Mouse (Mus musculus): ENCODE results near the gene Fam129a. TPM values are rescaled to one million over a fixed set of nuclear protein-coding genes. Genes with fewer than 3 reads are reported as not detected.

Fam129a gene
- total RNA-seq, 2 experiments from 2014 or later = 1.4 to 2.1 TPM

DNA sequence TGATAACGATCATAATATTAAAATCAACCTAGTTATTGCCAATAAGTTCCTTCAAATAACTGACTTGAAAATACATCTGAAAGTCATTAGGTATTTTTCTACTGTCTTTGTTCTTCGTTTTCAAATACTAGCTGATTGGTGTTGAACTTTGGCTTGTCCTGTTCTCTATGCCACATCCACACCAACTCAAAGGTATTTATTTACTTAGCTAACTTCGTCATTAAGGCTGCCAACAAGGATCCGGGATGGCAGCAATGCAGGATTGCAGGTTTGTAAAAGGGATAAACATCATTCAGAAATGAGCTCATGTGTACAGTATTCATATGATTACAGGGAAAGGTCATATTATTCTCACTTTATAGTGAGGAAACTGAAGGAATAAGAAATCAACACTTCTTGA is 182.0 kb downstream of the Fam129a start:
- Histone ChIP-seq H3K4me3 (no peak overlapping the region), H3K27ac (no peak overlapping the region)
- TF ChIP-seq CTCF (IDR thresholded peaks at IDR 0.05) = no peak
- DNase-seq (ENCODE audit: extremely low spot score in 1 of 2, low spot score in 2 of 2) = no peak
- intact Hi-C loops (cut with DNase I) = loop anchor here (10.0 kb wide), 1 partner anchor 1358 kb away; the partner anchor contains the start of genes Odr4 and Tpr

DNA sequence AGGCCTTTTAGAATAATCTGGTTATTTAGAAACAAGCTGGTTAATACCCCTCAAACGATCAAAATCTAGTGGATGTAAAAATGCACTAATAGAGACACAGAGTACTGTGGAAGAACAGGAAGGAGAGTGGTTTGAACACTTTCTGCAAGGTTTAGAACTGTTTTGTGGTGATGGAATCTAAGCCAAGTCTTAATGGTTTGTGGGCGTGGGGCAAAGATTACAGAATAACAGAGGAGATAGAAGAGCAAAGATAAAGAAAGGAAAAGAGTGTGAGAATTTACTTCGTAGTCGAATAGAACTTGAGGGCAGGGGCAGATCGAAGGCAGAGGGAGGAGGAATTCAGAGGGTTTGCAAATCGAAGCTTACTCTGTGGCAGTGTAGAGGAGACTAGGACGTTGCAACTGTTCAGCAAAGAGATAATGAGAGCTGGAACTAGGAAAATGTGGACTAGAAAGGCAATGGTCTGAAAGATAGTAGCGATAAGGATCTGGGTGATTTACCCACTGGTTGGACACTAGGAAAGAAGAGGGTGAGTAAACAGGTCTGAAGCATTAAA is 182.5 kb downstream of the Fam129a start:
- no peak for DNase-seq (ENCODE audit: extremely low spot score in 1 of 2, low spot score in 2 of 2)
- Histone ChIP-seq H3K27ac (no peak overlapping the region), H3K4me3 (no peak overlapping the region)
- TF ChIP-seq CTCF (IDR thresholded peaks at IDR 0.05) = no peak
- intact Hi-C loops (cut with DNase I) = loop anchor here (10.0 kb wide), 1 partner anchor 1359 kb away; the partner anchor contains the start of genes Odr4 and Tpr

DNA sequence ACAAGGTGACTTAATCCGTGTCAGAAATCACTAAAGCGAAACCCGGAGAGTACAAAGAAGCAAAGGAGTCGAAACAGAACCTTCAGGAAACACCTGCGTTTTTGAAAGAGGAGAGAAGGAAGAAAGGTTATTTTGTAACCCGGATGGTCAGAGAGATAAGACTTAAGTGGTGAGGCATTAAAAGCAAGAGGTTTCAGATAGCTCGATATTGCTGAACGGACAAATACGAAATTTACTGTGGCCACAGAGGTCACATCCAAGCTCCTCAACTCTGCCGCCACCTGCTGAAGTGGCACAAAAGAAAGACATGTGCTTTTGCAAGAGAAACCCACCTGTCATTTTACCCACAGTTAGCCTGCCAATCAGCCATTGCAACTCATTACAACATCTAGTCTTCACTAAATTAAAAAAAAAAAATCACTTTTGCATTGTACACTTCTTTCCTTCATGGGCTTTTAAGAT is 183.1 kb downstream of the Fam129a start:
- Histone ChIP-seq H3K4me3 (peak overlapping the region; percentile 91), H3K27ac (no peak overlapping the region)
- TF ChIP-seq CTCF (IDR thresholded peaks at IDR 0.05) = no peak
- intact Hi-C loops (cut with DNase I) = loop anchor here (10.0 kb wide), 1 partner anchor 1359 kb away; the partner anchor contains the start of genes Odr4 and Tpr
- no peak for DNase-seq (ENCODE audit: extremely low spot score in 1 of 2, low spot score in 2 of 2)

DNA sequence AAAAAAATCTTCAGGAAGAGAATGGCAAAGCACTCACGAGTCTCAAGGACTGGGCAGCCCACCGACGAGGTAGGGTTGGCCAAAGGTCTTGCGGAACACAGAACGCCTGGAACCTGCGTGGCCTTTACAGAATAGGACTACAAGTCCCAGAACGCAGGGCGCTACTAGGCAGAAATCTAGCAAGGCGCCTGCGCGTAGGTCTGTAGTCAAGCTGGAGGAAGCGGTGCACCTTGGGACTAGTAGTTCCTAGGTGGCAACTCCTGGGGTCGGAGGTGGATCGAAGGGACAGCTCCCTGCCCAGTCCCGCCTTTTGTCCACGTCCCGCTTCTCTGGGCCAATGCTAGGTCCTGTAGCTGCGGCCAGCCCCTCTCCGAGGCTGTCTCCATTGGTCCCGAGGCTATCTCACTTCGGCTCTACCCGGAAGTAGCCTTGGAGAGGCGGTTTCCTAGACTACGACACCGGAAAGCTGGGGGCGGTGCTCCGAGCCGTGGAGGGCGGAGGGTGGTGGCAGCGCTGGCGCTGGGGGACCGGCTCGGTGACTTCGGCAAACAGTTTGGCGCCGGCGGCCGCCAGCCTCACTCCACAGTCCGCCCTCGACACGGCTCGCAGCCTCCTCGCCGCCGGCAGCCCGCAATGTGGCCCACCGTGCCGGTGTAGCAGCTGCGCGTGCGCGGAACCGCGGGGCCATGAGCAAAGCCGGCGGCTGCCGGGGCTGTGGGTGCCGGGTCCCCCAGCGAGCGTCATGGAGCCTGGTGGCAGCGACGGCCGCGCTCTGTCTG is 184.1 kb downstream of the Fam129a start, which contains the start of gene Edem3:
Gene Edem3, plus strand, starts transcription at position 491 of the 779 bp plus-strand sequence.
- TF ChIP-seq CTCF (IDR thresholded peaks at IDR 0.05) = no peak
- H3K27ac ChIP-seq = peak within 1 kb of the TSS; percentile 91
- intact Hi-C loops (cut with DNase I) = loop anchor here (1.0 to 10.0 kb wide), 2 partner anchors 254 to 1360 kb away; partner anchors contain the start of genes Odr4 and Tpr

DNA sequence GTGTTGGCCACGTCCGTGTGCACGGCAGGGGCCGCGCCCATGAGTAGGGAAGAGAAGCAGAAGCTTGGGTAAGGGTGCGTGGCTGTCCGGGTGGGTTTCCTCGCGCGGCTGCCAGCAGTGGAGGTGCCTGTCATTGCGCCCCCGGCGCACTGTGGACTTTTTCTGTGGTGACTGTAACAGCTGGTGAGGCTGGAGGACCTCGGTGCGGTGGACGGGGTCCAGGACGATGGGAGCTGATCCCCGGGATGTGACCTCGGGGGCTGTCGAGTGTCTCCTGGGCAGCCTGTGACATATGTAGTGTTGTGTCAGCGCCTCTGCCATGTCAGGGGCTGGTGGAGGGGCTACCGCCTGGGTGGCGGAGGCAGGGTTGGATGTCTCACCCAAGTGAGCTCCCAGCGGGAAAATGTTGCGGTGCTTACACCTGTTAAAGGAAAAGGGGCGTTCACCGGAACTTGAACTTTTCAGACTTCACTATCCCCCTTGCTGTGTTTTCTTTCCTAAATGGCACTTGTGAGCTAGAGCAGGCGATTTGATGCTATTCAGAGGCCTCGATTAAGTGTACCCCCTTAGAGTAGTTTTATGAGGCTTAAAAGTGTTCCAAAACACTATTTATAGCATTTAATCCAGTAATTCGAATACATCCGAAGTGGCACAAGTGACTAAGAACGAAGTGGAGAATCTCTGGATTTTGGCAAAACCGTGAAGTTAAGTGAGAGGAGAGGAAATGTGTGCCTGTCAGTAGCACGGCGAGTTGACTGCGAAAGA is 184.9 kb downstream of the Fam129a start:
- no peak for DNase-seq (ENCODE audit: extremely low spot score in 1 of 2, low spot score in 2 of 2)
- intact Hi-C loops (cut with DNase I) = loop anchor here (1.0 to 10.0 kb wide), 2 partner anchors 255 to 1361 kb away; partner anchors contain the start of genes Odr4 and Tpr

More for the DNA sequence above, 184.1 kb downstream of the Fam129a start, which contains the start of gene Edem3:
- peak; percentile 95 to 97 for DNase-seq (ENCODE audit: extremely low spot score in 1 of 2, low spot score in 2 of 2)
- peak within 1 kb of the TSS; percentile 91 for H3K4me3 ChIP-seq

DNA sequence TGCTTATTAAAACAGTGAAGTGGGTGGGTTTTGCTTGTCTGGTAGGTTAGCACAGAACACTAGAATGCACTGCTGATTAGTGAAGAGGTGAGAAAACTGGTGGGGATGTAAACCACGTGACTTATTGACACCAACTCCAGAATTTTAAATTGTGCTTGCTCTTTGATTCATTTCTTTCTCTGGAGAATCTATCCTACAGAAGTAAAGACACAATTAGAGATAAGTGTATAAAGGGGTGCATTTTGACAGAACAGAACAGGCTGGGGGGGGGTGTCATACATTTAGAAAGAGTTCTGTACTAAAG is 185.4 kb downstream of the Fam129a start:
- no peak for TF ChIP-seq CTCF (IDR thresholded peaks at IDR 0.05)
- Histone ChIP-seq H3K4me3 (peak overlapping the region; percentile 91), H3K27ac (no peak overlapping the region)
- DNase-seq (ENCODE audit: extremely low spot score in 1 of 2, low spot score in 2 of 2) = no peak
- intact Hi-C loops (cut with DNase I) = loop anchor here (10.0 kb wide), 1 partner anchor 1362 kb away; the partner anchor contains the start of genes Odr4 and Tpr

More for the DNA sequence above, 184.9 kb downstream of the Fam129a start:
- peak overlapping the region; percentile 91 for H3K27ac ChIP-seq
- no peak for TF ChIP-seq CTCF (IDR thresholded peaks at IDR 0.05)
- H3K4me3 ChIP-seq = peak overlapping the region; percentile 91

DNA sequence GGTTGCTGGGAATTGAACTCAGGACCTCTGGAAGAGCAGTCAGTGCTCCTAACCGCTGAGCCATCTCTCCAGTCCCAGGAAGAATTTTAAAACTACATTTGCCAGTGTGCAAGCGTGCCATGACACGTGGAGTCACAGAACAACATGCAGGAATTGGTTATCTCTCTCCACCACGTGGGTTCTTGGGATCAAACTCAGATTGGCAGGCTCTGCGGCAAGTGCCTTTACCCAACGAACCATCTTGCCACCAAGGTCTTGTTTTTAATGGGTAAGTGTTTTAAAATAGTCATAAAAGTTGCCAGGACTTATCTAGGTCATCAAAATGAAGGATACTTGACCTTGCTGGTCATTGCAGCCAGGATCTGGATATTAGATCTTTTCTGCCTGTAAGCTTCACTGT is 187.3 kb downstream of the Fam129a start:
- Histone ChIP-seq H3K27ac (no peak overlapping the region), H3K4me3 (no peak overlapping the region)
- TF ChIP-seq CTCF (IDR thresholded peaks at IDR 0.05) = no peak
- intact Hi-C loops (cut with DNase I) = loop anchor here (10.0 kb wide), 1 partner anchor 1364 kb away; the partner anchor contains the start of genes Odr4 and Tpr
- no peak for DNase-seq (ENCODE audit: extremely low spot score in 1 of 2, low spot score in 2 of 2)

DNA sequence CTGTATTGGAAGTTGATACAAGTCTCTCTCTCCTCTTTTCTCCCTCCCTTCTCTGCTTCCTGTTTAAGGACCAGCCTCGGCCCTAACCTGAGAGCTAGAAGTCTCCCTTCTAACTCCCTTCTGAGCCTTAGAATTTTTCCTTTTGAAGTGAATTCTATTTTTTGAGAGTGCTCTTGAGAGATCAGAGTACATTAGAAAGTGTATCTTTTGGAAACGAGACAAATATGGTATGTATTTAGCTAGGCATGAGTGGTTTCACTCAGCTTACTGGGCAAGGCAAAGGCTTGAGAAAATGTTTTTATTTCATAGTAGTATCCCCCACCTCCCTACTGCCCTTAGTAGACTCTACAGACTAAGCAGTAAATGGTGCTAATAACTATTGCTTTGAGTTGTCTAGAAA is 188.0 kb downstream of the Fam129a start:
- no peak for DNase-seq (ENCODE audit: extremely low spot score in 1 of 2, low spot score in 2 of 2)
- Histone ChIP-seq H3K27ac (no peak overlapping the region), H3K4me3 (no peak overlapping the region)
- intact Hi-C loops (cut with DNase I) = loop anchor here (10.0 kb wide), 1 partner anchor 1364 kb away; the partner anchor contains the start of genes Odr4 and Tpr
- no peak for TF ChIP-seq CTCF (IDR thresholded peaks at IDR 0.05)

DNA sequence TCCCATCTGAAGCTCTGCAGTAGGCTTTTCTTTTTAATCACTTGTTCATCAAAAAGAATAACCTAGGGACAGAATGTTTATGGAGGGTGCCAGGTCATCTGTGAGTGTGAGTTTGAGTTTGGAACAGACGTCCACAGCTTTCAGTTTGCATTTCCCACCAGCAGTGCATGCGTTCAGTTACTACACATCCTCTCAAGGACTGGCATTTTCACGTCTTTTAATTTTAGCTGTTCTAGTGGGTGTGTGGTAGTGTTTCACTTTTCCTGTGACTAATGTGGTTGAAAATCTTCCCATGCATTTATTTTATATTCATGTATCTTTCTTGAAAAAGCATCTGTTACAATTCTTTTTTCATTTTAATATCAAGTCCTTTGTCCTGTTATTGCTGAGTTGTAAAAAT is 193.2 kb downstream of the Fam129a start:
- Histone ChIP-seq H3K4me3 (no peak overlapping the region), H3K27ac (no peak overlapping the region)
- no peak for TF ChIP-seq CTCF (IDR thresholded peaks at IDR 0.05)
- intact Hi-C loops (cut with DNase I) = no loop called here
- peak in 1 of 2 experiments; percentile 15 for DNase-seq (ENCODE audit: extremely low spot score in 1 of 2, low spot score in 2 of 2)

DNA sequence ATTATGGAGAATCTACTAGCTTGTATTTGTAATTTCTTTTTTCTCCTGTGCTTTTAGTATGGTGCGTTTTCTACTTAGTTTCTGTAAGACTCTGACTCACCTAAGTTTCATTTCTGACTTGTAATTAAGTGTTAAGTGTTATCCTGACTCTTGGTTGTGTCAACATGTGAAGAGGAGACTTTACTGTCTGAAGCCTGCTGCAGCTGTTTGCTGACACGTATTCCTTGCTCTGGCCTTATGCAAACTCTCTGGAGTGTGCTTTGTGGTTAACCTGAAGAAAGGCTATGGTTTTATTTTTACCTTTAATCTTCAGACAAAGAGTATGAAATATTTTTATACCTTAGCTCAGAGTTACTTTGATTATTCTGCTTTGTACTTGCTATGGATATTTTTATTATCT is 195.2 kb downstream of the Fam129a start:
- no peak for DNase-seq (ENCODE audit: extremely low spot score in 1 of 2, low spot score in 2 of 2)
- Histone ChIP-seq H3K27ac (no peak overlapping the region), H3K4me3 (no peak overlapping the region)
- intact Hi-C loops (cut with DNase I) = no loop called here
- no peak for TF ChIP-seq CTCF (IDR thresholded peaks at IDR 0.05)

DNA sequence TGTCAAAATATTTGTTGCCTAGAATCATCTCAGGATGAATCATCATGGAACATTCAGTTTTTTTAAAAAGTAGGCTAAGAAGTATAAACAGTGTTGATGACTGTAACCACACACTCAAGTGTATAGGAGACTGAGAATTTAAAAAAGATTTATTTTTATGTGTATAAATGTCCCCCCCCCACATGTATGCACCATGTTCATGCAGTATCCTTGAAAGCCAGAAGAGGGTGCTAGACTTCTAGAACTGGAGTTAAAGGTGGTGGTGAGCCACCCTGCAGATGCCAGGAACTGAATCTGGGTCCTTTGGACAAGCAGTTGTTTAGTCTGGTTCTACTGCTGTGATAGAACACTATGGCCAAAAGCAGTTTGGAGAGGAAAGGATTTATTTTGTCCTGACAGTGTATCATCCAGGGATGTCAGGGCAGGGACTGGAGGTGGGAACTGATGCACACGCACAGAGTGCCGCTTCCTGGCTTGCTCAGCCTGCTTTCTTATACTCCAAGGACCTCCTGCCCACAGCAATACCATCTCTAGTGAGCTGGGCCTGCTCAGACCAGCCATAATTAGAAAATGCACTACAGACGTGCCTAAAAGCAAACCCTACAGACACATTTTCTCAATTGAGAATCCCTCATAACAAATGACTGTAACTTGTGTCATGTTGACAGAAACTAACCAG is 196.1 kb downstream of the Fam129a start:
- DNase-seq (ENCODE audit: extremely low spot score in 1 of 2, low spot score in 2 of 2) = no peak
- Histone ChIP-seq H3K27ac (no peak overlapping the region), H3K4me3 (no peak overlapping the region)
- intact Hi-C loops (cut with DNase I) = no loop called here
- TF ChIP-seq CTCF (IDR thresholded peaks at IDR 0.05) = peak; percentile 33
